8 mouse cellular contexts compared by ENCODE assay signal in genomic region chr10:69398197-69398762, GRCm38 (mm10). TPM values are rescaled to one million over a fixed set of nuclear protein-coding genes. Genes with fewer than 3 reads are reported as not detected.
A peak's percentile ranks its signal among the peaks of the same experiment; 100 is the strongest.
DNase-seq lines count a peak whose midpoint lies in the region; ATAC-seq and TF ChIP-seq lines count a peak whose summit lies in the region.

No protein-coding gene starts in this region.

- intact Hi-C loops in left cerebral cortex, postnatal 25 days (cut with DNase I), result no loop called here

- WGBS in lung, embryonic 16.5 days, result under 1% methylated on average over 26 of the region's 26 CpGs
- WGBS in intestine, embryonic 14.5 days, result 1% methylated on average over 26 of the region's 26 CpGs

- H3K9ac ChIP-seq in lung, embryonic 16.5 days (ENCODE audit: low read length), result peak overlapping the region; percentile 78
- H3K9ac ChIP-seq in intestine, embryonic 14.5 days (ENCODE audit: low read length), result peak overlapping the region; percentile 45; the same call in 1 of the 2 replicates

- TF ChIP-seq CTCF in embryonic fibroblast, embryonic 13.5 days (IDR thresholded peaks at IDR 0.05; ENCODE audit: borderline replicate concordance, insufficient read depth, low read length), result no peak

- no peak overlapping the region for H3K27ac ChIP-seq in lung, embryonic 16.5 days (ENCODE audit: low read length)
- H3K27ac ChIP-seq in embryonic fibroblast, embryonic 13.5 days (ENCODE audit: insufficient read depth, low read length), result no peak overlapping the region
- no peak overlapping the region for H3K27ac ChIP-seq in intestine, embryonic 14.5 days (ENCODE audit: low read depth)

- no peak for TF ChIP-seq POLR2A in embryonic fibroblast, embryonic 13.5 days (IDR thresholded peaks at IDR 0.05; ENCODE audit: low read depth, low read length)

- peaks cover 28% of the 10 kb centered on the region for H3K27me3 ChIP-seq in lung, embryonic 16.5 days (ENCODE audit: control insufficient read depth, insufficient read depth, low read depth, low read length)
- peaks cover 32% of the 10 kb centered on the region for H3K27me3 ChIP-seq in intestine, embryonic 14.5 days (replicated peaks; ENCODE audit: control insufficient read depth, insufficient read depth, low read length)

- no peak for DNase-seq in lung, adult 18-20 months
- DNase-seq in intestine, embryonic 14.5 days (ENCODE audit: low spot score), result peak; percentile 68
- peak; percentile 26 for DNase-seq in mesoderm, embryonic 11.5 days (ENCODE audit: low read depth, low spot score)
- no peak for DNase-seq in MN1 (ENCODE audit: low spot score)
- no peak for DNase-seq in left cerebral cortex, postnatal 25 days (ENCODE audit: low spot score in 2 of 2)
- no peak for DNase-seq in left cerebral cortex, adult 11 months (ENCODE audit: low spot score)

- ATAC-seq in lung, embryonic 16.5 days (ENCODE audit: low read depth), result peak; percentile 56
- peak; percentile 26; the same call in 1 of the 2 replicates for ATAC-seq in intestine, embryonic 14.5 days (replicated peaks; ENCODE audit: low FRiP score, low TSS enrichment, low read depth)

- H3K4me3 ChIP-seq in lung, embryonic 16.5 days (ENCODE audit: low read length), result peak overlapping the region; percentile 80
- peak overlapping the region; percentile 53 for H3K4me3 ChIP-seq in embryonic fibroblast, embryonic 13.5 days (ENCODE audit: insufficient read depth, low read length)
- peak overlapping the region; percentile 58 for H3K4me3 ChIP-seq in intestine, embryonic 14.5 days (ENCODE audit: low read depth, low read length)

- H3K4me1 ChIP-seq in lung, embryonic 16.5 days (replicated peaks; ENCODE audit: control insufficient read depth, insufficient read depth, low read length), result peaks cover 3% of the 10 kb centered on the region
- H3K4me1 ChIP-seq in embryonic fibroblast, embryonic 13.5 days (ENCODE audit: control insufficient read depth, insufficient read depth, low read length), result no peaks in the 10 kb centered on the region
- H3K4me1 ChIP-seq in intestine, embryonic 14.5 days (replicated peaks; ENCODE audit: control insufficient read depth, insufficient read depth, low read length), result 0 out of 2 replicates have a peak, but pooled peaks cover 8% of the 10 kb centered on the region

- H3K4me2 ChIP-seq in lung, embryonic 16.5 days (ENCODE audit: low read depth, low read length), result peak overlapping the region; percentile 97
- H3K4me2 ChIP-seq in intestine, embryonic 14.5 days (ENCODE audit: low read length), result peak overlapping the region; percentile 99

- H3K36me3 ChIP-seq in lung, embryonic 16.5 days (ENCODE audit: control insufficient read depth, insufficient read depth, low read length), result no peaks in the 10 kb centered on the region
- no peaks in the 10 kb centered on the region for H3K36me3 ChIP-seq in intestine, embryonic 14.5 days (ENCODE audit: control insufficient read depth, insufficient read depth, low read length)

- no peaks in the 10 kb centered on the region for H3K9me3 ChIP-seq in lung, embryonic 16.5 days (ENCODE audit: control insufficient read depth, low read length)
- no peaks in the 10 kb centered on the region for H3K9me3 ChIP-seq in intestine, embryonic 14.5 days (ENCODE audit: control insufficient read depth, low read length)

RNA-seq across cellular contexts. Expression of gene Ank3, which starts 0.3 kb away (rescaled TPM):
- 19.0 and 20.3 TPM in 2 replicates for polyA plus RNA-seq in lung, embryonic 16.5 days (2015; fragmentation: Nextera tagmentation; extraction: Ambion mirVana)
- polyA plus RNA-seq in embryonic fibroblast, embryonic 13.5 days (2011; ENCODE audit: insufficient read length, low read depth, missing spikeins), result 21.6 and 25.7 TPM in 2 replicates
- polyA plus RNA-seq in intestine, embryonic 14.5 days (2014; fragmentation: Nextera tagmentation; extraction: Ambion mirVana), result 24.7 and 29.0 TPM in 2 replicates
- 100 to 1,000 TPM; 497 to 550 TPM for total RNA-seq in left cerebral cortex, postnatal 25 days (2021)

RNA-seq across cellular contexts. Expression of gene Cdk1, which starts 45.5 kb away (rescaled TPM):
- 561 and 586 TPM in 2 replicates for polyA plus RNA-seq in lung, embryonic 16.5 days (2015; fragmentation: Nextera tagmentation; extraction: Ambion mirVana)
- 160 and 200 TPM in 2 replicates for polyA plus RNA-seq in embryonic fibroblast, embryonic 13.5 days (2011; ENCODE audit: insufficient read length, low read depth, missing spikeins)
- polyA plus RNA-seq in intestine, embryonic 14.5 days (2014; fragmentation: Nextera tagmentation; extraction: Ambion mirVana), result 489 and 512 TPM in 2 replicates
- total RNA-seq in left cerebral cortex, postnatal 25 days (2021), result under 1 TPM; 0.73 to 0.87 TPM

Comparison
In these comparisons a context has a peak if more than half of its experiments do, and no peak if none do; other contexts are left out.
1. DNase-seq: peak in intestine, embryonic 14.5 days (single experiment) and mesoderm, embryonic 11.5 days (single experiment); none in lung, adult 18-20 months (0 of 2), MN1 (single experiment), left cerebral cortex, postnatal 25 days (0 of 2) and left cerebral cortex, adult 11 months (single experiment).
2. Peak in every context shown above with its lines, with median percentiles within 50 percentile points of each other: H3K4me3 ChIP-seq.